Mouse (Mus musculus): ENCODE measurements around the gene Dusp10. TPM values are rescaled to one million over a fixed set of nuclear protein-coding genes. Genes with fewer than 3 reads are reported as not detected.

Gene Dusp10
- total RNA-seq, 2 experiments from 2014 or later = 18.4 to 25.0 TPM

GRCm38 (mm10) chr1:184100414-184100813, 87.3 kb downstream of the Dusp10 start:
- Histone ChIP-seq H3K27ac (no peak overlapping the region), H3K4me3 (no peak overlapping the region)
- intact Hi-C loops (cut with DNase I) = no loop called here
- TF ChIP-seq CTCF (IDR thresholded peaks at IDR 0.05) = no peak
- DNase-seq = no peak

GRCm38 (mm10) chr1:184100927-184101749, 88.0 kb downstream of the Dusp10 start:
- TF ChIP-seq CTCF (IDR thresholded peaks at IDR 0.05) = no peak
- DNase-seq = no peak
- intact Hi-C loops (cut with DNase I) = no loop called here
- Histone ChIP-seq H3K27ac (no peak overlapping the region), H3K4me3 (no peak overlapping the region)

DNA sequence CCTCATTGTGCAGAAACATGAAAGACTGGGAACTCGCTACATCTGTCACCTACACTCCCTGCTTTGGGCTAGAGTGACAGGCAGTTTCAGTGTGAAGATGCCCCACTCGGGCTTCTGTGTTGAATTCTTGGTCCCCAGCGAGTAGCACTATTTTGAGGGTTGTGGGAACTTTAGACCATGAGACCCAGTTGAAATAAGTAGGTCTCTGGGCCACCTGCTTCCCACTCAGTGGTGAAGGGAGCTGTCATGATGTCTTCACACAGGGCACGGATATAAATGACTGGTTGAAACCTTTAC, 88.6 kb downstream of the Dusp10 start:
- DNase-seq = no peak
- Histone ChIP-seq H3K27ac (no peak overlapping the region), H3K4me3 (no peak overlapping the region)
- intact Hi-C loops (cut with DNase I) = no loop called here
- no peak for TF ChIP-seq CTCF (IDR thresholded peaks at IDR 0.05)

GRCm38 (mm10) chr1:184106832-184107231, 93.7 kb downstream of the Dusp10 start:
- Histone ChIP-seq H3K4me3 (no peak overlapping the region), H3K27ac (no peak overlapping the region)
- intact Hi-C loops (cut with DNase I) = no loop called here
- TF ChIP-seq CTCF (IDR thresholded peaks at IDR 0.05) = no peak
- DNase-seq = no peak

DNA sequence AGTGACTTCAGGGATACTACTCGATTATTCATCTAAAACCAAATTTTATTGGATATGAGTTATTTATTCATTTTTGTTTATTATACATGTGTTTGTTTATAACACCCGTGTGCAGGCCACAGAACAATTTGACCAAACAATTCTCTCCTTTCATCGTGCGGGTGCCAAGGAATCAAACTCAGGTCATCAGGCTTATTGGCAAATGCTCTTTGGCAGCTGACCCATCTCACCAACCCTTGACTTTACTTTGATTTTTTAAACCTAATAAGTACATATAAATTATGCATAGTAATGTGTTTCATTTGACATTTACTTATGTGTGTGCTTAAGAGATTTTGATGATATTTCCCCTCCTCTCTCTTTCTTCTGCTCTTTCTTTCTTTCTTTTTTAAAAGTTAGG, 94.3 kb downstream of the Dusp10 start:
- Histone ChIP-seq H3K27ac (no peak overlapping the region), H3K4me3 (no peak overlapping the region)
- TF ChIP-seq CTCF (IDR thresholded peaks at IDR 0.05) = no peak
- intact Hi-C loops (cut with DNase I) = no loop called here
- no peak for DNase-seq

DNA sequence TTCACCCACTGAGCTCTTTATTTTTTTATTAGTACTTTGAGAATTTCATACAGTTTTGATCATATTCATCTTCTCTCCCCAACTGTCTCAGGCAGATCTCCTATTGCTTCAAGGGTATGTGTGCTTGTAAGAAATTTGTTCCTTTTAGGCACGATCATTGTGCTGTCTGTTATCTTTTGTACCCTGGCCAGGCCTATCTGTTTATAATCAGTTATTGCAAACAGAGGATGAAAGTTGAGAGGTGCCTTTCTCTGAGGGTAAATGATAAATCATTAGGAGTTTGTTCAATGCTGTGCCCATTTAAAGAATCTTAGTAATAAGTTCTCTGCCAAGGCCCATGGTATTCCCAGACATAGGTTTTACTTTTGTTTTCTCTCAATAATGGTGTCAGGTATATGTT, 95.2 kb downstream of the Dusp10 start:
- H3K4me3 ChIP-seq = no peak overlapping the region
- intact Hi-C loops (cut with DNase I) = no loop called here
- H3K27ac ChIP-seq = no peak overlapping the region
- no peak for DNase-seq
- no peak for TF ChIP-seq CTCF (IDR thresholded peaks at IDR 0.05)

DNA sequence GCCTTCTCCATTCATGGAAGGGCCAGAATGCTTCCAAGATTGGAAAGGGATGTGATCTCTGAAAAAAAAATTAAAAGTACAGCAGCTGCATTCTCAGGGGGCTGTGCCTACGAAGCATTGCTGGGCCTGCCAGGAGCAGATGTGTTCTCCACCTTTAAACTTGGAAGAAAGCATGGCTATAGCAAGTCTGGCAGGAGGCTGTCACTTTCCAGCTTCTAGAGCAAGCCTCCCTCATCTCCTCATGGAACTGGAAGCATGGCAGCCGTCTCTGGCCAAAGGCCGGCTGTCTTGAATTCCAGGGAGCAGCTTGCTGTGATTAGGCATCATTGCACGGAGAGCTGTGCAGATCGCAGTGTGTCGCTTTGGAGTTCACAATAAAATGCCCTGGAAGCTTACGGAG, 104.5 kb downstream of the Dusp10 start:
- peak; percentile 72 for DNase-seq
- TF ChIP-seq CTCF (IDR thresholded peaks at IDR 0.05) = no peak
- Histone ChIP-seq H3K4me3 (no peak overlapping the region), H3K27ac (no peak overlapping the region)
- intact Hi-C loops (cut with DNase I) = no loop called here

- intact Hi-C loops (cut with DNase I) = no loop called here
- no peak for DNase-seq
- Histone ChIP-seq H3K4me3 (no peak overlapping the region), H3K27ac (no peak overlapping the region)
- TF ChIP-seq CTCF (IDR thresholded peaks at IDR 0.05) = no peak
Observed at GRCm38 (mm10) chr1:184117991-184118390, 104.9 kb downstream of the Dusp10 start.

- no peak for DNase-seq
- H3K4me3 ChIP-seq = no peak overlapping the region
- no peak overlapping the region for H3K27ac ChIP-seq
- intact Hi-C loops (cut with DNase I) = no loop called here
- no peak for TF ChIP-seq CTCF (IDR thresholded peaks at IDR 0.05)
Observed at GRCm38 (mm10) chr1:184118586-184118985, 105.5 kb downstream of the Dusp10 start.

Other genes starting within 250 kb of the Dusp10 start
- under 1 TPM; 0.18 to 0.42 TPM for gene 1700056E22Rik, start 21.0 kb downstream of the Dusp10 start, total RNA-seq (2021)